Mouse (Mus musculus): Measurements from ENCODE around the gene Nabp2.

DNA sequence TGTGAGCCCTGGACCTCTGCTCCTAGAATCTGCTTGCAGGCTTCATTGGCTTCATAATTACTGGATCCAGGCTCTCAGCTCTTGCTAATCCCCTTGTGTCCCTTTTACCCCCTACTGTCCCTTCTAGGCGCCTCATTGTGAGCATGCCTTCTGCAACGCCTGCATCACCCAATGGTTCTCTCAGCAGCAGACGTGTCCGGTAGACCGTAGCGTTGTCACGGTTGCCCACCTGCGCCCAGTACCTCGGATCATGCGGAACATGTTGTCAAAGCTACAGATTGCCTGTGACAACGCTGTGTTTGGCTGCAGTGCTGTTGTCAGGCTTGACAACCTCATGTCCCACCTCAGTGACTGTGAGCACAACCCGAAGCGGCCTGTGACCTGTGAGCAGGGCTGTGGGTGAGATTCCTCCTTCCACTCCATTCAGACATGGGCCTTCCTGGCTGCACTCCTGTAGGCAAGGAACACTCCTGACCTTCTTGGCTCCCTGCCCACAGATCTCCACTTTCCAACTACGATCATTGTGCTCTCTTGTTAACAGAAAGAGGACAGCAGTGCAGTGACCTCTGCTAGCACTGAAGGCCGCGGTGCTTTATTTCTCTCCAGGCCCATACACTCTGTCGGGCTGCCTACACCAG, 24.0 kb upstream of the Nabp2 start:
- no peak for TF ChIP-seq CTCF (IDR thresholded peaks at IDR 0.05; ENCODE audit: low read depth)
- no peak for TF ChIP-seq EP300 (IDR thresholded peaks at IDR 0.05; ENCODE audit: low read depth)

Data from liver, postnatal 0 days (tissue).